Mouse (Mus musculus) lung, embryonic 14.5 days (tissue): Measurements from ENCODE around the gene Tenm4. TPM values are rescaled to one million over a fixed set of nuclear protein-coding genes. Genes with fewer than 3 reads are reported as not detected.
A peak's percentile ranks its signal among the peaks of the same experiment; 100 is the strongest.

Experiments
- ATAC-seq: fragments of 200-750 bp; cut with Nextera tagmentation; 2 replicates; pipeline ENCODE4 v1.8.0; 2017; ENCODE audit warnings: mild to moderate bottlenecking, moderate TSS enrichment, moderate library complexity; ENCODE audit not compliant: insufficient read depth
- DNase-seq: peaks from one replicate; pipeline ENCODE4 v3.0.0-alpha.2; 2015
- H3K27ac ChIP-seq: fragments of 300-500 bp; sonication (generic); 2 replicates; pipeline ENCODE4 v1.5.1; 2014; ENCODE audit warnings: low read depth, mild to moderate bottlenecking, moderate library complexity
- H3K27me3 ChIP-seq: fragments of 300-500 bp; sonication (generic); 2 replicates; pipeline ENCODE4 v1.6.1; 2014; ENCODE audit warnings: low read length, control low read depth; ENCODE audit not compliant: insufficient read depth
- H3K36me3 ChIP-seq: fragments of 300-500 bp; sonication (generic); 2 replicates; pipeline ENCODE4 v1.6.1; 2014; ENCODE audit warnings: control low read depth; ENCODE audit not compliant: insufficient read depth
- H3K4me1 ChIP-seq: fragments of 300-500 bp; sonication (generic); 2 replicates; pipeline ENCODE4 v1.6.1; 2014; ENCODE audit warnings: antibody characterized with exemption, control low read depth; ENCODE audit not compliant: insufficient read depth
- H3K4me2 ChIP-seq: fragments of 300-500 bp; sonication (generic); 2 replicates; pipeline ENCODE4 v1.6.1; 2014; ENCODE audit warnings: mild to moderate bottlenecking
- H3K4me3 ChIP-seq: fragments of 300-500 bp; sonication (generic); 2 replicates; pipeline ENCODE4 v1.5.1; 2014; ENCODE audit warnings: low read depth, low read length
- H3K9ac ChIP-seq: fragments of 300-500 bp; sonication (generic); 2 replicates; pipeline ENCODE4 v1.6.1; 2014
- H3K9me3 ChIP-seq: fragments of 300-500 bp; sonication (generic); 2 replicates; pipeline ENCODE4 v1.6.1; 2016; ENCODE audit warnings: low read depth, low read length, control low read depth
- CTCF ChIP-seq: IDR thresholded peaks from 2 replicates; pipeline ENCODE4 v1.5.1; 2016; ENCODE audit warnings: antibody characterized with exemption, low read depth
- WGBS: fragments of 180-500 bp; shearing (Covaris S2); extraction: QIAGEN DNeasy Blood & Tissue Kit; methylation state at CpG from one replicate; pipeline ENCODE4 v1.1.7; 2014; 5-methylcytosine and 5-hydroxymethylcytosine counted together
- polyA plus RNA-seq: library from polyadenylated mRNA; unstranded; fragments of >200 nt; fragmentation: Nextera tagmentation; extraction: Ambion mirVana; gene quantifications from 2 replicates; pipeline ENCODE4 v1.2.1, GENCODE M21; 2014

Tenm4 gene
- polyA plus RNA-seq, 1 experiment from 2014 or later: 24.9 TPM

- peak; percentile 45 for DNase-seq
- ATAC-seq: peak; percentile 80
- H3K27me3 ChIP-seq: no peaks in the 10 kb centered on the region
- no peak overlapping the region for H3K4me3 ChIP-seq
- TF ChIP-seq CTCF: no peak
- no peaks in the 10 kb centered on the region for H3K9me3 ChIP-seq
- no peak overlapping the region for H3K4me2 ChIP-seq
- no peak overlapping the region for H3K27ac ChIP-seq
- WGBS: 34% methylated on average over 3 of the region's 3 CpGs
- H3K36me3 ChIP-seq: no peaks in the 10 kb centered on the region
- no peaks in the 10 kb centered on the region for H3K4me1 ChIP-seq
- no peak overlapping the region for H3K9ac ChIP-seq
Observed at GRCm38 (mm10) chr7:96301813-96302212, 130.8 kb downstream of the Tenm4 start.

DNA sequence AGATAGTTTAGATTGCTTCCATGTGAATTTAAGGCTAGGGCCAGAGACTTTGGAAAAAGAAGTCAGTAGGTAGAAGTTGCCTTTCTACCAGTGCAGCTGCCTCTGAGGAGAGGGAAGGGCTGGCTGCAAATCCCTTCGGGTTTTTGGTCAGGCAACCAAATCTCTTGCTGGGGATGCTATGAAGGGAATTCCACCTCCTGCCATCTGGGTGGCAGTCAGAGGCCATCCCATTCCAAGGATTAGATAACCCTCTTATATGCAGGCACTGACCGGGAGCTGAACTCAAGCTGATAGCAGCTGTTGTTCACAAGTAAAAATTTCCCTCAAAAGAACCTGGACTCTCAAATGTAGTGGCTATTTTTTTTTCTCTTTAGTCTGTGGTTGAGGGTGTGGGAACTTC is 132.9 kb downstream of the Tenm4 start:
- ATAC-seq: no peak
- no peaks in the 10 kb centered on the region; the same call in 1 of the 2 replicates for H3K4me1 ChIP-seq
- no peak overlapping the region for H3K4me3 ChIP-seq
- no peaks in the 10 kb centered on the region for H3K36me3 ChIP-seq
- no peak for DNase-seq
- no peaks in the 10 kb centered on the region for H3K9me3 ChIP-seq
- TF ChIP-seq CTCF: no peak
- WGBS: 26% methylated on average over 2 of the region's 2 CpGs
- H3K4me2 ChIP-seq: no peak overlapping the region
- no peak overlapping the region for H3K27ac ChIP-seq
- no peaks in the 10 kb centered on the region for H3K27me3 ChIP-seq
- H3K9ac ChIP-seq: no peak overlapping the region

DNA sequence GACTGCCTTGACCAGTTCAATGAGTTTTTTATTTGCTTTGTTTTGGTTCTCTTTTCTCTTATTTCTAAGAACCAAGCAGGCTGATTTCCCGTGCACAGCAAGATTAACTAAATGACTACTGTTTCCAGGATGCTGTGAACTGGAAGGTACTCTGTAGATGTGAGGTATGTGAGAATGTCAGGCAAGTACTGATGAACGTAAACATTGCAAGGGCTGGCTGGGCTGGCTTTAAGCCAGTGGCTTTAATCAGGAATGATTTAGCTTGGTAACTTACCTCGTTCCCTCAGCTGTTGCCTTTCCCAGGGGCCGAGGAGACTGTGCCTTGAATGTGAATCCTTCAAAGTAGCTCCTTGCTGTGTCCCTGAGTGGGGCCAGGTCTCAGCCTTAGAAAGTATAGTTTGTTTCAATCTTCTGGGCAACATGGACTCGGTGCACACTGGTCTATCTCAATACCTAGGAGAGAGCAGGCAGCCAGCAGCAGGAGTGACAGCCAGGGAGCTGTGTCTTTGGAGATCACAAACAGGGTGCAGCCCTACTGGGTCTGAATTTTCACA is 134.4 kb downstream of the Tenm4 start:
- peak; percentile 41 for DNase-seq
- ATAC-seq: no peak
- Histone ChIP-seq H3K27me3 (no peaks in the 10 kb centered on the region), H3K36me3 (no peaks in the 10 kb centered on the region), H3K27ac (no peak overlapping the region), H3K4me2 (no peak overlapping the region), H3K4me1 (no peaks in the 10 kb centered on the region; the same call in 1 of the 2 replicates), H3K9ac (no peak overlapping the region), H3K9me3 (no peaks in the 10 kb centered on the region), H3K4me3 (no peak overlapping the region)
- TF ChIP-seq CTCF: no peak
- WGBS: 31% methylated on average over 5 of the region's 5 CpGs

- Histone ChIP-seq H3K4me1 (no peaks in the 10 kb centered on the region; the same call in 1 of the 2 replicates), H3K36me3 (no peaks in the 10 kb centered on the region), H3K9ac (no peak overlapping the region), H3K4me3 (no peak overlapping the region), H3K4me2 (no peak overlapping the region), H3K27ac (no peak overlapping the region), H3K9me3 (no peaks in the 10 kb centered on the region), H3K27me3 (no peaks in the 10 kb centered on the region)
- ATAC-seq (no peak), DNase-seq (no peak)
- WGBS: 52% methylated on average over 6 of the region's 6 CpGs
- no peak for TF ChIP-seq CTCF
Observed at GRCm38 (mm10) chr7:96308106-96308505, 137.1 kb downstream of the Tenm4 start.

DNA sequence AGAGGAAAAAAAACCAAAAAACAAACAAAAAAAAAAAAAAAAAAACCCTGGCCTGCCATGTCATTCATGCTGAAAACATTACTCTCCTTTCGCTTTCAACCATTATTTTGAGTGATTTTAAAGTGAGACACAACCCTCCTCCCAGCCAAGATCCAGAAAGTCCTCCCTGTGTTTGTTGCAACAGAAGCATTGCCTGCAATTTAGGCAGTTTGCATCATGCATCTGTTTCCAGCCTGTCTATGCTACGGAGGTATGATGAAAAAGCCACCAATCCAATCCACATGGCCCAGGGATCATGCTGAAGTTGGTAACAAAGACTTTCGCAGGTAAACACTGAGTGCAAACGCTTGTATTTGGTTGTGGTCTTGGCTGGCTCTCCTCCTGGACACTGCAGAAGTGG is 158.3 kb downstream of the Tenm4 start:
- 74% methylated on average over 4 of the region's 4 CpGs for WGBS
- H3K27me3 ChIP-seq: no peaks in the 10 kb centered on the region
- ATAC-seq (no peak), DNase-seq (no peak)
- no peak overlapping the region for H3K27ac ChIP-seq
- H3K9me3 ChIP-seq: peaks cover 4% of the 10 kb centered on the region; the same call in 1 of the 2 replicates
- TF ChIP-seq CTCF: no peak
- no peak overlapping the region for H3K9ac ChIP-seq
- no peaks in the 10 kb centered on the region for H3K4me1 ChIP-seq
- no peak overlapping the region for H3K4me2 ChIP-seq
- H3K36me3 ChIP-seq: no peaks in the 10 kb centered on the region
- H3K4me3 ChIP-seq: no peak overlapping the region

- H3K4me1 ChIP-seq: no peaks in the 10 kb centered on the region
- no peaks in the 10 kb centered on the region for H3K9me3 ChIP-seq
- no peaks in the 10 kb centered on the region for H3K36me3 ChIP-seq
- H3K9ac ChIP-seq: no peak overlapping the region
- TF ChIP-seq CTCF: no peak
- no peak for DNase-seq
- no peak overlapping the region for H3K4me3 ChIP-seq
- no peaks in the 10 kb centered on the region for H3K27me3 ChIP-seq
- WGBS: 48% methylated on average over 1 of the region's 1 CpGs
- no peak overlapping the region for H3K4me2 ChIP-seq
- ATAC-seq: no peak
- no peak overlapping the region for H3K27ac ChIP-seq
Observed at GRCm38 (mm10) chr7:96331186-96331585, 160.1 kb downstream of the Tenm4 start.

DNA sequence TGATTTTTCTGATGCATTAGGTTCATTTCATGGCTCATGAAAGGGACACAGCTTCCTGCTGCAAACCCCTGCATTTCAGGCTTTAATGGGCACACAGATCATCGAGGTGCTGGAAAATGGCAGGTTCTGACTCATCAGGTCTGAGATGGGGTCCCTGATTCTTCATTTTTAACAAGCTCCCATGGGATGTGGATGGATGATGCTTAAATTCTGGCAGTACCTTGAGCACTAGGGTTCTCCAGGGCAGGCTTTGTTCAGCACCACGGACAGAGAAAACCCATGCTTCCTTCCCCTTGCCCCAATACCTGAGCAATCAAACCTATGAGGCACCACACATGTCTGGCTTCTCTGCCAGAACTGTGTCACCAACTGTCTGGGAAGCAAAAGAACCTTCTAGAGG is 163.3 kb downstream of the Tenm4 start:
- Histone ChIP-seq H3K27me3 (no peaks in the 10 kb centered on the region), H3K9me3 (no peaks in the 10 kb centered on the region), H3K4me3 (no peak overlapping the region), H3K36me3 (no peaks in the 10 kb centered on the region), H3K9ac (no peak overlapping the region), H3K27ac (no peak overlapping the region), H3K4me1 (no peaks in the 10 kb centered on the region), H3K4me2 (no peak overlapping the region)
- DNase-seq: peak; percentile 70
- ATAC-seq: no peak
- WGBS: 40% methylated on average over 2 of the region's 2 CpGs
- no peak for TF ChIP-seq CTCF

- no peak overlapping the region for H3K9ac ChIP-seq
- no peak overlapping the region for H3K4me3 ChIP-seq
- DNase-seq (no peak), ATAC-seq (no peak)
- H3K27me3 ChIP-seq: no peaks in the 10 kb centered on the region
- no peak for TF ChIP-seq CTCF
- H3K27ac ChIP-seq: no peak overlapping the region
- H3K4me2 ChIP-seq: no peak overlapping the region
- H3K36me3 ChIP-seq: no peaks in the 10 kb centered on the region
- H3K4me1 ChIP-seq: no peaks in the 10 kb centered on the region
- no peaks in the 10 kb centered on the region for H3K9me3 ChIP-seq
Observed at GRCm38 (mm10) chr7:96336376-96336775, 165.3 kb downstream of the Tenm4 start.
